Mouse (Mus musculus) myocyte (in vitro differentiated cells): ENCODE data around the gene Ubxn6.

Source experiments
- CEBPB ChIP-seq: IDR thresholded peaks from 2 replicates; pipeline ENCODE4 v1.6.1; 2011; ENCODE audit warnings: mild to moderate bottlenecking, moderate library complexity; ENCODE audit not compliant: poor library complexity, insufficient read depth, severe bottlenecking
- E2F4 ChIP-seq: IDR thresholded peaks from one replicate; pipeline ENCODE4 v1.6.1; 2011; ENCODE audit warnings: mild to moderate bottlenecking, control low read depth, moderate library complexity; ENCODE audit not compliant: insufficient read depth
- MAX ChIP-seq: IDR thresholded peaks from one replicate; pipeline ENCODE4 v1.6.1; 2011; ENCODE audit warnings: low read depth, mild to moderate bottlenecking, control low read depth
- MYOD1 ChIP-seq, 3 experiments: IDR thresholded peaks; one replicate each; pipeline ENCODE4 v1.6.1; 2011; ENCODE audit warnings: control low read depth in 2 of 3, low read depth in 2 of 3, mild to moderate bottlenecking in 2 of 3, moderate library complexity in 1 of 3; ENCODE audit not compliant: insufficient read length in 2 of 3, control insufficient read depth in 1 of 3
- MYOG ChIP-seq, 3 experiments: IDR thresholded peaks; one replicate each; pipeline ENCODE4 v1.6.1; 2011; ENCODE audit warnings: control low read depth in 2 of 3, low read depth in 2 of 3, mild to moderate bottlenecking in 2 of 3; ENCODE audit not compliant: insufficient read length in 2 of 3, control insufficient read depth in 1 of 3, insufficient read depth in 1 of 3
- POLR2A ChIP-seq: IDR thresholded peaks from one replicate; pipeline ENCODE4 v1.6.1; 2011; ENCODE audit warnings: low read depth, mild to moderate bottlenecking, control low read depth, moderate library complexity; ENCODE audit not compliant: insufficient read length
- POLR2AphosphoS2 ChIP-seq: IDR thresholded peaks from one replicate; pipeline ENCODE4 v1.6.1; 2011; ENCODE audit warnings: low read depth, control low read depth; ENCODE audit not compliant: insufficient read length
- REST ChIP-seq: IDR thresholded peaks from one replicate; pipeline ENCODE4 v1.6.1; 2011; ENCODE audit warnings: mild to moderate bottlenecking, control low read depth, moderate library complexity; ENCODE audit not compliant: insufficient read depth, insufficient read length
- SRF ChIP-seq: IDR thresholded peaks from one replicate; pipeline ENCODE4 v1.6.1; 2011; ENCODE audit warnings: low read depth; ENCODE audit not compliant: control insufficient read depth, insufficient read length
- TCF12 ChIP-seq: IDR thresholded peaks from one replicate; pipeline ENCODE4 v1.6.1; 2011; ENCODE audit warnings: mild to moderate bottlenecking, control low read depth; ENCODE audit not compliant: poor library complexity, insufficient read depth, severe bottlenecking
- TCF3 ChIP-seq: IDR thresholded peaks from one replicate; pipeline ENCODE4 v1.6.1; 2011; ENCODE audit warnings: low read depth, control low read depth; ENCODE audit not compliant: insufficient read length
- USF1 ChIP-seq: IDR thresholded peaks from one replicate; pipeline ENCODE4 v1.6.1; 2011; ENCODE audit warnings: low read depth, mild to moderate bottlenecking, control low read depth, moderate library complexity

- TF ChIP-seq POLR2A: no peak
- no peak for TF ChIP-seq MAX
- no peak for TF ChIP-seq USF1
- TF ChIP-seq POLR2AphosphoS2: peak; percentile 72
- no peak for TF ChIP-seq TCF12
- no peak for TF ChIP-seq REST
- peak in 2 of 3 experiments; percentile 45 to 90 for TF ChIP-seq MYOG (IDR thresholded peaks at IDR 0.05; ENCODE audit: control insufficient read depth in 1 of 3, insufficient read depth in 1 of 3, insufficient read length in 2 of 3, low read depth in 2 of 3)
- TF ChIP-seq SRF: no peak
- TF ChIP-seq CEBPB: no peak
- no peak for TF ChIP-seq E2F4
- peak in 2 of 3 experiments; percentile 51 to 53 for TF ChIP-seq MYOD1 (IDR thresholded peaks at IDR 0.05; ENCODE audit: control insufficient read depth in 1 of 3, insufficient read length in 2 of 3, low read depth in 2 of 3)
- TF ChIP-seq TCF3: no peak
Measured at GRCm38 (mm10) chr17:56020400-56021084, 54.3 kb downstream of the Ubxn6 start.
